Mouse (Mus musculus) lung, postnatal 0 days (tissue): Measurements from ENCODE around the gene Nlgn2.

Experiments used
- CTCF ChIP-seq: IDR thresholded peaks from 2 replicates; pipeline ENCODE4 v1.5.1; 2016; ENCODE audit warnings: antibody characterized with exemption, mild to moderate bottlenecking
- EP300 ChIP-seq: IDR thresholded peaks from 2 replicates; pipeline ENCODE4 v1.6.1; 2016; ENCODE audit warnings: antibody characterized with exemption, mild to moderate bottlenecking, control low read depth

- TF ChIP-seq EP300 (no peak; the same call in 1 of the 2 replicates), CTCF (no peak)
Measured at GRCm38 (mm10) chr11:69858113-69858998, 20.8 kb upstream of the Nlgn2 start, which contains the start of gene Tnk1.
